Mouse (Mus musculus) thymus, adult 18-20 months (tissue): ENCODE measurements around the gene Aatf.

Experiments
- DNase-seq, 2 experiments: peaks; one replicate each; pipeline ENCODE4 v3.0.0; 2022; ENCODE audit warnings: mixed read lengths in 2 of 2

Aatf gene

GRCm38 (mm10) chr11:84513171-84514116 is at the start of gene Aatf:
TSS of gene Aatf (minus strand) at chr11:84513522.
- DNase-seq: peak; percentile 94

DNA sequence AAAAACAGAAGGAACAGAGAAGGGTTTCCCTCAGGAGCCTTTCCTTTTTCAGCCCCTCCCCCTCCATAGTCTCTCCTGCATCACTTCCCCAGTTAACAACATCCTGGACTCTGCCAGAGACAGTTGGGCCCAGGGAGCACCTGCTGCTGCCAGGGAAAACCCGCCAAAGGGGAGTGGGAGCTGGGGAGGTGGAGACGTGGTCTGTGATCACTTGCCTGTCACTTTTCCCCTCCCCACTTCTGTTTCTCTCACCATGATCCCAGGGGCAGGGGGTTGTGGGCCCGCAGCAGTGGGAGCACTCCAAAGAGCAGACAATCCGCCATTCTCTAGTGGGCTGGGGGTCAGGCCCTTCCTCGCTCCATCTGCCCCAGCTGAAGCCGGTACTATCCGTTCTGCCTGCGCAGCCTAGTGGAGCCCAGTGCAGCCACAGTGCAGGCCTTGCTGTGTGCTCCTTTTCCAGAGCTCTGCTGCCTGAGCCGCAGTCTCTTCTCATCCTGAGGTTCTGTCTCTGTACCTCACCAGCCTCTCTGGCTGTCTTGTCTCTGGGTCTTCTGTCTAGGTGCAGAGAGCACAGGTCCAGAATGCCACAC is 49.5 kb upstream of the Aatf start:
- no peak for DNase-seq

- no peak for DNase-seq
These were observed 48.2 kb upstream of the Aatf start for GRCm38 (mm10) chr11:84561546-84561945.

DNA sequence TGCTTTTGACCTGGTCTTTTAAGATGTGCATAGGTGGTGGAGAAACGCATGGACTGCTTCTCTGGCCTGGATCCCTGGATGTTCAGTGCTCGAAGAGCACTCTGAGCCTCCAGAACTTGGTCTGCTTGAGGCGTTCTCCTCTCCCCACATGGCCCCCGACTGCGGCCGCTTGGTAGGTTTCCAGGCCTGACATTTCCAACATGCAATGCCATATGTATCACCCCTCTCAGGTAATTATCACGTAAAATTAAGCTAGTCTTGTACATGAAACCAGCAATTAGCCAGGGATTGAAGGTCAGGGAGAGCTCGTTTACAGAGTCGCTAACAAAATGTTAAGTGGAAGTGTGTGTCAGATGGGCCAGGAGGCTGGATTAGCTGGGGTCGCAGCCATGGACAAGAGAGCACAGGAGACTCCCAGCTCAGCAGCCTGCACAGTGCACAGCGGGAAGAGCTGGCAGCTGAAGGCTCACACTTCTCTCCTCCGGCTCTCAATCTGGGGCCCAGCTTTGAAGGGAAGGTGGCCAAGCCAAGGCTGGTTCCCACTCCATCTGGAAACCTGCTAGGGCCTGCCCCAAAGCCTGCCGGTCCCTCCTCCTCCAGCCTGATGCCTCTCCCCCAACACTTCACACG is 40.6 kb upstream of the Aatf start:
- no peak for DNase-seq

GRCm38 (mm10) chr11:84551296-84551695 is 38.0 kb upstream of the Aatf start:
- DNase-seq: no peak

GRCm38 (mm10) chr11:84549258-84549791 is 36.0 kb upstream of the Aatf start:
- DNase-seq: no peak

DNA sequence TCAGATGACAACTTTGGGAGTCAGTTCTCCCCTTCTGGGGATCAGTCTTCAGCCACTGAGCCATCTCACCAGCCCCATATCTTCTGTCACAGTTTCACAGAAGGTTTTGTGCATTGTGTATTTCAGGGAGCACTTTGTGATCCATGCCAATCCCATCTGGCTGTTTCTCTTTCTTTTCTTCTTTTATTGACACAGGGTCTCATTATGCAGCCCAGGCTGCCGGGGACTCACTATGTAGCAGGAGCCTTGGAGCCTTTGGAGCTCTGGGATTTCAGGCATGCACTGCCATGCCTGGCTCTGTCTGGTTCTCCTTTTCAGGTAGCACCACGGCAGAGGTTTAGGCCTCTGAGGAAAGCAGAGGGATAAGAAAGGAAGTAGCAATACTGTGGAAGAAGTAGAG is 35.0 kb upstream of the Aatf start:
- DNase-seq: no peak

- no peak for DNase-seq
These were observed 26.7 kb upstream of the Aatf start for GRCm38 (mm10) chr11:84539981-84540380.

DNA sequence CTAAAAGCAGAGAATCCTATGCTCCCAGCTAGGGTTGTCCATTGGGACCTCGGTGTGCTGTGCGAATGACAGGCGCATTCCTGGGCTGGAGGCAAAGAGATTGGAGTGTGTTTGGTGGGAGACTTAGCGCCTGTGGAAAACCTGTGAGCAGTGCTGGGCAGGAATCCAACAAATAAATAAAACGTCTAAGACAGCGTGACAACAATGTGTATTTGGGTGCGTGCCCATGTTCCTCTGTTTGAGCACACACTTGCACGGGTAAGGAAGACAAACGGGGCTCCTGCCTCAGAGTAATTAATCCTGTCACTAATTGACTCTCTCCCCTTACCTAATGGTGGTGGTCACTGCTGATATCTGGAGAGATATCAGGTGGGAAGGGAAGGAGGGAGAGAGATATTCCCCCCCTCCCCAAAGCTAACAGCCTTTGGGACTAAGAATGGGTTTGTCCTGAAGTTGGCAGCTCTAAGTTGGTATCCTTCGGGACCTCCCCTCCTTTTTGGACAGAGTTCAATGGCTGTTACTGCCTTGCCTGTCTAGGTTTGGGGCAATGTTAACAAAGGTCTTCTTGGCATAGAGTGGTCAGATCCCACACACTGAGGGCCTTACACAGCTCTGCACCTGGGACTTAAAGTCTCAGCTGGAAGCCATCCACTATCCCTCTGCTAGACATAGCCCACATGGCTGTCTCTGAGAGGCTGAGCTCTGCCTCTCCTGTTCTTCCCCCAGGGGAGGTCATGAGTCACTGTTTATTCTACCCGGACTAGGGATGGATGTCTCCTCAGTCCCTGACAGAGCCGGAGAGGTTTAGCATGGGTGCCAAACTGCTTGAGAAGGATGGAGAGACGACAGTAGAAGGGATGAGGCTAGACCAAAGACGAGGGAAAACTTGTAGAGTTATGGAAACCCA is 16.7 kb upstream of the Aatf start:
- DNase-seq: no peak

DNA sequence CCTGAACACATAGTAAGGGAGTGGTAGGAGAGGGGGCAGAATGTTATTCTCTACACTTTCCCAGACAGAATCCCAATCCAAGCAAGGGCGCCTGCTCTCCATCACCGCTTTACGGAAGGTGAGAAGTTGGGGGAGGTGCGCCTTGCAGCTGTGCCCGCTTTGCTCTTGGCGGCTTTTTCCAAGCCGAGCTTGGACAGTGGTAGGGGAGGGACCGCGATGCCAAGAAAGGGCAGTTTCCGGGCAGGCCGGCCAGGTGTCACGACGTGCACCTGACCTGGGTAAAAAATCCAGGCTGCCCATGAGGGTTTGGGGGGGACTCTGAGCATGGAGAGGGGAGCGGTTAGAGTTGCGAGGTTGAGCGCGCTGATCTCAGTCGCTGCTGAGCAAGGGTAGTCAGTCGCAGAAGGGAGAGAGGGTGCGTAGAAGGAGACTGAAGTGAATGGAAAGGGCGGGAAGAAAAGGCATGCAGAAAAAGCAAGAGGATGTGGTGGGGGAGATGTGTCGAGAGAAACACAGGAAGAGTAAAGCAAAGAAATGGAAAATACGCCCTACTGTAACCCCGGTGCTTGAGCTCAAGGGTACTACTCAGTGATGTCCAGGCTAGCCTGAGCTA is 15.9 kb upstream of the Aatf start:
- no peak for DNase-seq

GRCm38 (mm10) chr11:84526976-84527860 is 13.9 kb upstream of the Aatf start:
- DNase-seq: no peak

GRCm38 (mm10) chr11:84526451-84526850 is 13.1 kb upstream of the Aatf start:
- no peak for DNase-seq

- no peak for DNase-seq
These were observed 12.3 kb upstream of the Aatf start, which contains the start of gene Lhx1 for GRCm38 (mm10) chr11:84525421-84526274. TSS of gene Lhx1 (minus strand) at chr11:84525535.

DNA sequence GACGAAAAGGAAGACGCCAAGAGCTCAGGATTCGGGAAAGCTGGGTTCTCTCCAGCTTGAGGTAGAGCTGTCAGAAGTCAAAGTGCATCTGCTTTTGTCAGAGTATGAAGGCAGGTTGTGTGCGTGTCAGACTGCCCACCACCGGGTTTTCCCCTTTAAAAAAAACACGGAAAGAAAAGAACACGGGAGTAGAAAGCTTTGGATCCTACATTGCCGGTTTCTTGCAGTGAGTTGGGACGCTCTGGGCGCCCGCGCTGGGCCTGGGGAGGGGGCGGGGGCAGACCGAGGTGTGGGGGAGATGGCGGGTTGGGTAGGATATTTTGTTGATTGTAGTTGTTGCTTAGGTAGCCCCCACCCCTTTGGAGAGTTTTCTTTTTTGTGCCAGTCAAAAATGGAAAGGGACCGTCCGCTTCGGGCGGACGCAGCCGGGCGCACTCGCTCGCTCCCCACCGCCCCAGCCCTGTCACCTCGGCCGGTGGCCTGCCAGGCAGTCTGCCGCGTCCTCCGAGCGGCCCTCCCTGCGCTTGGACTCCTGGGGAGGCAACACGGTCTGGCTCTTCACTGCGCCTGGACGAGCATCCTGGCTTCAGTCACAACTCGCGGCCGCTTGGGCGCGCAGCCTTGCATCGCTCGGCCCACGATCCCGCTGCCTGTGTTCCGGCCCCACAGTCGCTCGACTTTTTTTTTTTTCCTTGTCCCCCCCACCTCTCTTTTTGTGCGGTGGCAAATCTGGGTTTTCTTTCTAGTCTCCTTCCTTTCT is 11.4 kb upstream of the Aatf start:
- DNase-seq: no peak

GRCm38 (mm10) chr11:84523841-84524510 is 10.7 kb upstream of the Aatf start:
- no peak for DNase-seq

GRCm38 (mm10) chr11:84523321-84523831 is 10.1 kb upstream of the Aatf start:
- DNase-seq: no peak

- no peak for DNase-seq
These were observed 9.4 kb upstream of the Aatf start for GRCm38 (mm10) chr11:84522577-84523320.
